Mouse (Mus musculus) ES-E14 (cell line): ENCODE measurements around the gene Morf4l1. TPM values are rescaled to one million over a fixed set of nuclear protein-coding genes. Genes with fewer than 3 reads are reported as not detected.
"Not testable (repeated sequence)": the region's sequence is repeated elsewhere in the genome, so short reads cannot be mapped to it uniquely, and the experiment has no call there.

ENCODE experiments used
- DNase-seq: peaks from one replicate; pipeline ENCODE4 v3.0.0-alpha.2; 2013; ENCODE audit warnings: low read depth, low spot score
- H3K27ac ChIP-seq: 2 replicates; pipeline ENCODE4 v1.5.1; 2012; ENCODE audit warnings: low read depth, mild to moderate bottlenecking, low read length, moderate library complexity, mixed read lengths; ENCODE audit not compliant: poor library complexity, insufficient read depth, severe bottlenecking
- H3K36me3 ChIP-seq: 2 replicates; pipeline ENCODE4 v1.6.1; 2012; ENCODE audit warnings: mild to moderate bottlenecking, low read length, moderate library complexity, mixed read lengths; ENCODE audit not compliant: control insufficient read depth, poor library complexity, insufficient read depth, severe bottlenecking
- H3K4me1 ChIP-seq, 2 experiments: fragments of 150-350 bp in 1 of 2; sonication (generic) in 1 of 2; 2 replicates each; pipeline ENCODE4 v1.6.1; 2012; ENCODE audit warnings: low read length in 2 of 2, mild to moderate bottlenecking in 1 of 2, mixed read lengths in 1 of 2; ENCODE audit not compliant: control insufficient read depth in 2 of 2, insufficient read depth in 2 of 2, poor library complexity in 1 of 2
- H3K4me3 ChIP-seq, 2 experiments: fragments of 150-350 bp in 1 of 2; sonication (generic) in 1 of 2; 2 replicates each; pipeline ENCODE4 v1.5.1; 2012; ENCODE audit warnings: low read length in 2 of 2, low read depth in 1 of 2, mild to moderate bottlenecking in 1 of 2, mixed read lengths in 1 of 2; ENCODE audit not compliant: insufficient read depth in 1 of 2, poor library complexity in 1 of 2, severe bottlenecking in 1 of 2
- H3K9ac ChIP-seq: 2 replicates; pipeline ENCODE4 v1.6.1; 2012; ENCODE audit warnings: low read depth, mild to moderate bottlenecking, low read length, mixed read lengths; ENCODE audit not compliant: poor library complexity, insufficient read depth, severe bottlenecking
- H3K9me3 ChIP-seq: fragments of 150-350 bp; sonication (generic); 2 replicates; pipeline ENCODE4 v1.6.1; 2012; ENCODE audit warnings: low read depth, mild to moderate bottlenecking, low read length; ENCODE audit not compliant: control insufficient read depth, insufficient read depth
- CHD2 ChIP-seq: IDR thresholded peaks from 2 replicates; pipeline ENCODE4 v1.6.1; 2014; ENCODE audit warnings: mild to moderate bottlenecking, low read depth, low read length, inconsistent platforms
- HCFC1 ChIP-seq: IDR thresholded peaks from 2 replicates; pipeline ENCODE4 v1.6.1; 2012; ENCODE audit warnings: low read length, inconsistent platforms, borderline replicate concordance; ENCODE audit not compliant: insufficient read depth
- MAFK ChIP-seq: IDR thresholded peaks from 2 replicates; pipeline ENCODE4 v1.6.1; 2014; ENCODE audit warnings: mild to moderate bottlenecking, low read depth, low read length, inconsistent platforms; ENCODE audit not compliant: insufficient read depth
- ZC3H11A ChIP-seq: IDR thresholded peaks from 2 replicates; pipeline ENCODE4 v1.6.1; 2012; ENCODE audit warnings: low read depth, mild to moderate bottlenecking, inconsistent platforms, low read length, borderline replicate concordance
- ZNF384 ChIP-seq: IDR thresholded peaks from 2 replicates; pipeline ENCODE4 v1.6.1; 2012; ENCODE audit warnings: low read depth, low read length, inconsistent platforms
- in situ Hi-C, 2 experiments: fragments of 600-800 bp; cut with MboI; formaldehyde crosslinking; loops; one replicate each; pipeline ENCODE4 v1.15.1; 2025; ENCODE audit warnings: low sequenced_read_pairs in 2 of 2, inconsistent platforms in 1 of 2; ENCODE audit not compliant: unreplicated experiment in 2 of 2
- total RNA-seq: library from RNA; depleted of rRNA; stranded (reverse); fragments of 300-350 nt; gene quantifications from 2 replicates; pipeline ENCODE4 v1.2.3, GENCODE M21; 2012

Gene Morf4l1
- total RNA-seq, 1 experiment, result 201 TPM

DNA sequence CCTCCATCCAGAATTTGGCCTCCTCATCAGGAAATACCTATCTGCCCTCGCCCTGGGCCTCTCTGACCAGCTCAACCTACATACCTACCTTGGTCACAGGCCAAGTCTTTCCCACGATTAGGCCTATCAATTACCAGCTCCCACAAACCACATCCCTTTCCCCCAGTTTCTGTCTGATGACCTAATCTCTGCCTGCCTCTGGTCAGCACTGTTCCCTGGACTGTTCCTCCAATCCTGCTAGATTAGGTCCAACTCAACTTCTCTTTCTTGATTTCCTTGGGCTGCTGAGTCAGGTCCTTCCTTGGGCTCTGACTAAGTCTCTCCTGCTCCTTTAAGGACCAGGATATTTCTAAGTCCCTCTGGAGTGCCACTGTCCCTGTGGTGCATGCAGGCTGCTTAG, 47.2 kb downstream of the Morf4l1 start:
- in situ Hi-C loops, result no loop called here

DNA sequence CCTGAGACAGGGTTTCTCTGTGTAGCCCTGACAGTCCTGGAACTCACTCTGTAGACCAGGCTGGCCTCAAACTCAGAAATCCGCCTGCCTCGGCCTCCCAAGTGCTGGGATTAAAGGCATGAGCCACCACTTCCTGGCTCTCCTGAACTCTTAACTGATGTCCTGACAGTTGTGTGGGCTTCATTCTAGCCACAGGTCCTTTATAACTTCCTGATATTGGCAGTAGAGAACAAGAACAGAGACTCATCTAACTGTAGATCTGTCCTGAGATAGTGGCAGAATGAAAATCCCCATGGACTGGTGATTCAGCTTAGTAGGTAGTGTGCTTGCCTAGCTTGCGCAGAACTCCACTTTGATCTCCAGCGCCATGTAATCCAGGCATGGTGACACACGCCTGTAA, 53.6 kb downstream of the Morf4l1 start:
- H3K36me3 ChIP-seq, DNase-seq, H3K4me1 ChIP-seq, H3K9ac ChIP-seq, H3K27ac ChIP-seq, in situ Hi-C loops, H3K4me3 ChIP-seq, H3K9me3 ChIP-seq: not testable (repeated sequence)

More for the DNA sequence above, 47.2 kb downstream of the Morf4l1 start:
- DNase-seq, result no peak
- H3K27ac ChIP-seq, result no peak overlapping the region
- no peak overlapping the region for H3K4me3 ChIP-seq
- H3K9ac ChIP-seq, result no peak overlapping the region
- no peaks in the 10 kb centered on the region for H3K9me3 ChIP-seq
- no peaks in the 10 kb centered on the region for H3K36me3 ChIP-seq
- TF ChIP-seq HCFC1, result no peak
- no peak for TF ChIP-seq CHD2
- no peak for TF ChIP-seq ZC3H11A
- no peak for TF ChIP-seq ZNF384
- H3K4me1 ChIP-seq, result no peaks in the 10 kb centered on the region

DNA sequence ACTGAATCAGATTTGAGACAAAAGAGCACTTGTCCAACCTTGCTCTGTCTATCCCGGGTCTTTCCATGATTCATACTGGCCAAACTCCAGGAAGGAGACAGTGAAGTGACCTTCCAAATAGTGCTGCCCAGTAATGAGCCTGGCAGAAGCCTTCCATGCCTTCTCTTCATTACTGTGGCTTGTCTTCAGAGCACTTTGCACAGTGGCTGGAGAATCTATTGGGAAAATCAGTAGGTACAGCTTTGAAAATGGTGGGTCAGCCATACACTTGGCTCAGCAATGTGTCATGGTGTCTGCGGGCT, 54.0 kb downstream of the Morf4l1 start:
- in situ Hi-C loops, result no loop called here
- Histone ChIP-seq H3K4me1 (no peaks in the 10 kb centered on the region), H3K36me3 (no peaks in the 10 kb centered on the region)

DNA sequence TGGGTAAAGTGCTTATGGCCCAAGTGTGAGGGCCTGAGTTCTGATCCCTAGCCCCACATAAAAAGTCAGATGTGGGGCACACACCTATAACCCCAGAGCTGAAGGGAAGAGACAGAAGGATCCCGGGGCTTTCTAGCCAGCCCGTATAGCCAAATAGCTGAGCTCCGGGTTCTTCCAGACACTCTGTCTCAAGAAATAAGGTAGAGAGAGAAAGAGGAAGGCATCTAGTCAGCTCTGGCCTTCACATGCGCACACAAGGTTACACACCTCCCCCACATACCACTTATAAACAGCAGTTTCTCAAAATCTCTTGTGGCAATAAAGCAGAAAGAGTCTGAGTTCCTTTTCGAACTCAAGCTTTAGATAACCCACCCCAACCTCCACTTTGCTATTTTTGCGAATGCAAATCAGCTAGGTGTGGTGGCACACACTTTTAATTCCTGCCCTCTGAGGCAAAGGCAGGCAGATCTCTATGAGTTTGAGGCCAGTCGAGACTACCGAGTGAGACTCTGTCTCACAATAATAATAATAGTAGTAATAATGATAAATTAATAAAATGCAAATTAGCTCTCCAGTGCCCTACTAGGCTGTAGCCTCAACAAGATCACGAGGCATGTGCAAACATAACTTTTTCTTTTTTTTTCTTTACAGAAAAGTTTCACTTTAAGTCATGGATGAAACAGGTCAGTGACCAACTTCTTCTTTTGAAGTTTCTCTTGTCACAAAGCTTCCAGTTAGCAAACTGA, 54.6 kb downstream of the Morf4l1 start:
- no peak overlapping the region for H3K27ac ChIP-seq
- in situ Hi-C loops, result no loop called here

More for the DNA sequence above, 54.0 kb downstream of the Morf4l1 start:
- Histone ChIP-seq H3K9me3 (no peaks in the 10 kb centered on the region), H3K4me3 (no peak overlapping the region), H3K9ac (no peak overlapping the region), H3K27ac (no peak overlapping the region)
- TF ChIP-seq ZC3H11A, result no peak
- no peak for TF ChIP-seq ZNF384
- no peak for TF ChIP-seq CHD2
- TF ChIP-seq HCFC1, result no peak
- no peak for TF ChIP-seq MAFK
- no peak for DNase-seq

GRCm38 (mm10) chr9:90056716-90057115, 57.9 kb downstream of the Morf4l1 start:
- DNase-seq, result no peak
- H3K27ac ChIP-seq, result no peak overlapping the region
- no peaks in the 10 kb centered on the region for H3K9me3 ChIP-seq
- H3K36me3 ChIP-seq, result no peaks in the 10 kb centered on the region
- no peak for TF ChIP-seq ZC3H11A
- no peak for TF ChIP-seq CHD2
- TF ChIP-seq HCFC1, result no peak
- TF ChIP-seq MAFK, result no peak
- TF ChIP-seq ZNF384, result no peak
- in situ Hi-C loops, result no loop called here
- H3K4me3 ChIP-seq, result no peak overlapping the region
- H3K9ac ChIP-seq, result no peak overlapping the region
- no peaks in the 10 kb centered on the region; a peak in 1 of 4 replicates for H3K4me1 ChIP-seq

More for the DNA sequence above, 54.6 kb downstream of the Morf4l1 start:
- TF ChIP-seq ZNF384 (no peak), ZC3H11A (no peak), CHD2 (no peak), MAFK (no peak), HCFC1 (no peak)
- Histone ChIP-seq H3K9ac (no peak overlapping the region), H3K36me3 (no peaks in the 10 kb centered on the region), H3K4me3 (no peak overlapping the region), H3K4me1 (no peaks in the 10 kb centered on the region), H3K9me3 (no peaks in the 10 kb centered on the region)
- no peak for DNase-seq
